Mouse (Mus musculus) stomach, adult 2 months (tissue): ENCODE results near the gene Ugt1a6a. TPM values are rescaled to one million over a fixed set of nuclear protein-coding genes. Genes with fewer than 3 reads are reported as not detected.

Experiments used
- polyA plus RNA-seq: library from polyadenylated mRNA; depleted of rRNA; stranded (reverse); fragments of >200 nt; gene quantifications from 2 replicates; pipeline ENCODE4 v1.2.3, GENCODE M21; 2012; rRNA removed

Gene Ugt1a6a
- 14.9 and 21.4 TPM in 2 replicates for polyA plus RNA-seq

DNA sequence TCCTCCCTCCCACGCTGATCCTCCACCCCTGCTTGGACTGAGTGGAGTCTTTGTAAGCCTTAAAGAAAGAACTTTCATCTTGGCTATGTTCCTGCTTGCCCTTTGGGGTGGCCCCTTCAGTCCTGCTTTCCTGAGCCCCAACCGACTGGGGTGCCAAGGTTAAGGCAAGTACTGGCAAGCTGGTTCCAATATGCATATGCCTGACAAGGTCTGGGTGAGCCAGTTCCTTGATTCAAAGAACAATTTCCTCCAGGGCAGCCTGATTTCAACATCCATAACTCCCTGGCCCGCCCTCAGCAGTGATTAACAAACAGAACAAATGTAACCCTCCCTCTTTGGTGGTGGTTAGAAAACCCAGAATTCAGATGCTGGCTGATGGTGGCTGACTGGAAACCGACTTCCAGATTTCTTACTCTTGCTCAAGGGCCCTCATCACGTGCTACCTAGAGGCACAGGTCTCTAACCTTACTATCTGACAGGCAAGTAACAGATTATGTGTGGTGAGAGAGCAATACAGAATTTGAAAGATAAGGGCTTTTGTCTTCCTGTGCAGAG is at the start of gene Ugt1a6a:
TSS of gene Ugt1a6a (plus strand) at position 353 of the 555 bp plus-strand sequence.

DNA sequence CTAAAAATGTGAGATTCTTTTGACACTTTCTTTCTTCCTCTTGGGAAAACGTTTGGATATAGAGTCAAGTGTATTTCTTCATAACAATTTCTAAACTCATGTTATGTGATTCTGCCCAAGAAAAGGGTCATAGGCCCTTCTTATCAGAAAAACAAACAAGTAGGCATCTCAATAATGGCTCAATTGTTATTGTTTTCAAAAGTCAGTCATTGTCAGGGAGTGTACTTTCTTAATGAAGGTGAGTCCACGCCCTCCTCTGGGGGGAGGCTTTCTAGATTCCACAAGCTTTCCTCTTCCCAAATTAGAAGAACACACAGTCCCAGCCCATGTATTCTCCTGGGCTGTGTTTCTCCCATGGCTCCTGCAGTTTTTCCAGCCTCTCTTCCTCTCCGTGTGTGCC is 47.1 kb upstream of the Ugt1a6a start, which contains the start of gene Ugt1a8:
TSS of gene Ugt1a8 (plus strand) at position 301 of the 400 bp plus-strand sequence.

DNA sequence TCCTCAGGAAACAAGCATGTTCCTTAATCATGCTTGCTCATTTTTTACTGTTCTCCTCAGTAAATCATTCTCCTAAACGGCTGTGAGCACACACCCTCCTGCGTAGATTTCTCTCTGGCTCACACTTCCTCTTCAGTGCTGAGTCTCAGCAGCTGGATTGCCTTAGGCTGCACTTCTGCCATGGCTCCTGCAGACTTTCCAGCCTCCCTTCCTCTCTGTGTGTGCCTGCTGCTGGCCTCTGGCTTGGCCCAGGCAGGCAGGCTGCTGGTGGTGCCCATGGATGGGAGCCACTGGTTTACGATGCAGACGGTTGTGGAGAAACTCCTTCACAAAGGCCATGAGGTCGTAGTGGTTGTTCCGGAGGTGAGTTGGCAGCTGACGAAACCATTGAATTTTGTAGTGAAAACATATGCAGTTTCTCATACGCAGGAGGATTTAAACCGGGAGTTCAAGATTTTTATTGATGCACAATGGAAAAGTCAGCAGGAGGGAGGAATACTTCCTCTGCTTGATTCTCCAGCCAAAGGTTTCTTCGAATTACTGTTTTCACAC is 39.6 kb upstream of the Ugt1a6a start, which contains the start of gene Ugt1a7c:
TSS of gene Ugt1a7c (plus strand) at position 122 of the 552 bp plus-strand sequence.

DNA sequence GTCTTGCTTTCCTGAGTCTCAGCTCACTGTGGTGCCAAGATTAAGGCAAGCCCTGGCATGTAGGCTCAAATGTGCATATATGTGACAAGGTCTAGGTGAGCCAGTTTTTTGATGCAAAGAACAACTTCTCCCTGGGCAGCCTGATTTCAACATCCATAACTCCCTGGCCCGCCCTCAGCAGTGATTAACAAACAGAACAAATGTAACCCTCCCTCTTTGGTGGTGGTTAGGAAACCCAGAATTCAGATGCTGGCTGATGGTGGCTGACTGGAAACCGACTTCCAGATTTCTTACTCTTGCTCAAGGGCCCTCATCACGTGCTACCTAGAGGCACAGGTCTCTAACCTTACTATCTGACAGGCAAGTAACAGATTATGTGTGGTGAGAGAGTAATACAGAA is 31.6 kb upstream of the Ugt1a6a start, which contains the start of gene Ugt1a6b:
TSS of gene Ugt1a6b (plus strand) at position 234 of the 400 bp plus-strand sequence.

DNA sequence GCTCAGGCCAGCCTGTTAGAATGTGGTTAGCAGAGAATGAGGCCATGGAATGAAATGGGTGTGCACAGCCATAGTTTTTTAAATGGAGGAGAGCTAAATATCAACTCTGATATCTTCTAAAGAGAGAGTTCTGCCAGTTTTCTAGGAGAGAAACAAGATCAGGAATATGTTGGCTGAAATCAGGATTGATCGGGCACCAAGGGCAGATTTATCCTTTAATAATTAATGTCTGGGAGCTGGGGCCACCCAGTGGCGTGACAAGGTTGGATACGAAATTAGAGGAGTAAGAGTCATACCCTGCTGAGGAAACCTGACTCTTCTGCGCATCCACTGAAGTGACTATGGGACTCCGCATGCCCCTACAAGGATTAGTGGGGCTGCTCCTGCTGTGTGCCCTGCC is 31.1 kb downstream of the Ugt1a6a start, which contains the start of gene Ugt1a5:
TSS of gene Ugt1a5 (plus strand) at position 302 of the 400 bp plus-strand sequence.

DNA sequence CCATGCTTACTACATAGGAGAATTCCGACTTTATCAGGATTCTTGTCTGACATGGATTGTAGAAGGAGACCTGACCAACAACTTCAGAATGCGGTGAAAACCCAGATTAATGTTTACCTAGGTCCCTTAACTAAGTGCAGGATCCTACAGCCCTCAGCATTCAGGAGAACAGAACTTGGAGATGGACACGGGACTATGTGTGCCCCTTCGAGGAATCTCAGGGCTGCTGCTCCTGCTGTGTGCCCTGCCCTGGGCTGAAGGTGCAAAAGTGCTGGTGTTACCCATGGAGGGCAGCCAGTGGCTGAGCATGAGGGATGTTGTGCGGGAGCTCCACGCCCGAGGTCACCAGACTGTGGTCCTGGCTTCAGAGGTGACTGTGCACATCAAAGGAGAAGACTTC is 65.8 kb downstream of the Ugt1a6a start, which contains the start of gene Ugt1a2:
TSS of gene Ugt1a2 (plus strand) at position 146 of the 400 bp plus-strand sequence.

DNA sequence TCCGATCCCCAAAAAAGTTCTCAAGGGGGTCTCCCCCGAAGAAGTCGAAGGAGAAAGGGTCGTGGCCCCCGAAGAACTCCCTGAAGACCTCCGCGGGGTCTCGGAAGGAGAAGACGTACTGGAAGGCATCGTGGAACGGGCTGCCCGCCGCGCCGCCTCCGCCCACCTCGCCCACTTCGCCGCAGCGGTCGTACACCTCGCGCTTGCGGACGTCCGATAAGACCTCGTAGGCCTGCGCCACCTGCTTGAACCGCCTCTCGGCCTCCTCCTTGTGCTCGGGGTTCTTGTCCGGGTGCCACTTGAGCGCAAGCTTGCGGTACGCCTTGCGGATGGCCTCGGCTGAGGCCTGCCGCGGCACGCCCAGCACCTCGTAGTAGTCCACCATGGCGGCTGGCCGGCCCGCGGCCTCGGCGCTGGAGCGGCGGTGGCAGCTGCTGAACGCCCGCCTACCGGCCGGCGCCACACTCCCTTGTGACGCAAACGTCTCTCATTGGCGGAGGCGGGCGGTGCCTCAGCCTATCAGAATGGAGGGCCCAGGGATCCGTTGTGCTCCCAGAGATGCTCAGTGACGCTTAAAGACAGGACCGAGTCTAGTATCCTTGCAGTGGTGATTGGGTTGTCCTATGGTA is 70.8 kb downstream of the Ugt1a6a start, which contains the start of gene Dnajb3:
TSS of gene Dnajb3 (minus strand) at position 489 of the 629 bp plus-strand sequence.

DNA sequence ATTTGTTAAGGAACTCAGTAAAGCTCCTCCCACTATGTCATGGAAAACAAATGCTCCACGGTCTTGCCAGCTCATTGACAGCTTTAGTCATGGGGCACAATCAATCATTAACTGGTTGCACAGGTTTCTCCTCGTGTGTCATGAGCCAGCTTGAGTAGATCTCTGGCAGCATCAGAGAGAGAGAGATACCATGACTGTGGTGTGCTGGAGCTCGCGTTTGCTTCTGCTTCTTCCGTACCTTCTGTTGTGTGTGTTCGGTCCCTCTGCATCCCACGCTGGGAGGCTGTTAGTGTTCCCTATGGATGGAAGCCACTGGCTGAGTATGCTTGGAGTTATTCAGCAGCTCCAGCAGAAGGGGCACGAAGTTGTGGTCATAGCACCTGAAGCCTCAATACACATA is 77.2 kb downstream of the Ugt1a6a start, which contains the start of gene Ugt1a1:
TSS of gene Ugt1a1 (plus strand) at position 148 of the 400 bp plus-strand sequence.

DNA sequence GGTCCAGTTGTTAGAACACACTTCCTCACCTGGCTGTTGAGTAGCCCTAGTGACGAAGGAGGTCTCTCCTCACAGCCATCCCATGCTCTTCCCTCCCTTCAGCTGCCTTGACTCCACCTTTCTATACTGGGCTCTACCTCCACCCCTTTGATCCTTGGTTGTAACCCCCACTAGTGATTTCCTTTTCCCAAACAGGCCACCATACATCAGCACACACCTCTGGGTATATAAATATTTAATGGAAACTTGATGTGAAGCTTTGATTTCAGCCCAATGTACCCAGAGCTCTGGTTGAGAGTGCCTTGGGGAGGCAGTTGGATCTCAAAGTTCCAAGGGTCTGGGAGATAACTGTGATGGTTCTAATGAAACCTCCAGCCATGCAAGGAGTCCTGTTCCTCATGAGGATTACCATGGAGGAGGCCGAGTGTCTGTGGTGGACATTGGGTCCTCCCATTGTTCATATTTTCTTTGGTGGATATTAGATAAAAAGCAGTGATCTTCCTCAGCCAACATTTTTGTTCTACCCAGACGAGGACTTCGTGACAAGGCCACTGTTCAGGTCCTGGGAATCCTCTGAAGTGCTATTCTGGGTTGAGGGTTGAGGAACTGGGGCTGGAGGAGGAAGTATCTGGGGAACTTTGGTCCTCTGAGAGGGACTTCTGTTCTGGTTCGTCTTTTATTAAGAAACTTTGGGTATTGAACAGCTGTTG is 92.2 kb downstream of the Ugt1a6a start, which contains the start of gene Mroh2a:
TSS of gene Mroh2a (plus strand) at position 317 of the 710 bp plus-strand sequence.

Other genes starting within 250 kb of the Ugt1a6a start
- gene Usp40, start 126.3 kb upstream of the Ugt1a6a start, polyA plus RNA-seq, result 1.6 and 1.9 TPM in 2 replicates
- not detected in 2 replicates for gene Ugt1a10, start 79.4 kb upstream of the Ugt1a6a start, polyA plus RNA-seq
- gene Ugt1a9, start 64.0 kb upstream of the Ugt1a6a start, polyA plus RNA-seq, result 0.09 TPM in 1 of 2 replicates, not detected in the other
- gene Ugt1a8, start 47.0 kb upstream of the Ugt1a6a start, polyA plus RNA-seq, result not detected in 2 replicates
- 5.6 and 12.9 TPM in 2 replicates for gene Ugt1a7c, start 39.7 kb upstream of the Ugt1a6a start, polyA plus RNA-seq
- gene Ugt1a6b, start 31.6 kb upstream of the Ugt1a6a start, polyA plus RNA-seq, result 17.2 and 29.8 TPM in 2 replicates
- 0.04 and 0.32 TPM in 2 replicates for gene Ugt1a5, start 31.2 kb downstream of the Ugt1a6a start, polyA plus RNA-seq
- gene Ugt1a2, start 65.8 kb downstream of the Ugt1a6a start, polyA plus RNA-seq, result 0.09 TPM in 1 of 2 replicates, not detected in the other
- 0.15 and 0.60 TPM in 2 replicates for gene Dnajb3, start 71.0 kb downstream of the Ugt1a6a start, polyA plus RNA-seq
- 1.1 and 1.6 TPM in 2 replicates for gene Ugt1a1, start 77.2 kb downstream of the Ugt1a6a start, polyA plus RNA-seq
- 0.19 and 0.48 TPM in 2 replicates for gene Mroh2a, start 92.2 kb downstream of the Ugt1a6a start, polyA plus RNA-seq
- 5.2 and 6.9 TPM in 2 replicates for gene Hjurp, start 142.8 kb downstream of the Ugt1a6a start, polyA plus RNA-seq
- gene Trpm8, start 142.9 kb downstream of the Ugt1a6a start, polyA plus RNA-seq, result not detected in 2 replicates